Mouse (Mus musculus): ENCODE measurements around the gene Ppt2. TPM values are rescaled to one million over a fixed set of nuclear protein-coding genes. Genes with fewer than 3 reads are reported as not detected.
A peak's percentile ranks its signal among the peaks of the same experiment; 100 is the strongest.

Ppt2 gene
- polyA plus RNA-seq, 1 experiment = 118 TPM

DNA sequence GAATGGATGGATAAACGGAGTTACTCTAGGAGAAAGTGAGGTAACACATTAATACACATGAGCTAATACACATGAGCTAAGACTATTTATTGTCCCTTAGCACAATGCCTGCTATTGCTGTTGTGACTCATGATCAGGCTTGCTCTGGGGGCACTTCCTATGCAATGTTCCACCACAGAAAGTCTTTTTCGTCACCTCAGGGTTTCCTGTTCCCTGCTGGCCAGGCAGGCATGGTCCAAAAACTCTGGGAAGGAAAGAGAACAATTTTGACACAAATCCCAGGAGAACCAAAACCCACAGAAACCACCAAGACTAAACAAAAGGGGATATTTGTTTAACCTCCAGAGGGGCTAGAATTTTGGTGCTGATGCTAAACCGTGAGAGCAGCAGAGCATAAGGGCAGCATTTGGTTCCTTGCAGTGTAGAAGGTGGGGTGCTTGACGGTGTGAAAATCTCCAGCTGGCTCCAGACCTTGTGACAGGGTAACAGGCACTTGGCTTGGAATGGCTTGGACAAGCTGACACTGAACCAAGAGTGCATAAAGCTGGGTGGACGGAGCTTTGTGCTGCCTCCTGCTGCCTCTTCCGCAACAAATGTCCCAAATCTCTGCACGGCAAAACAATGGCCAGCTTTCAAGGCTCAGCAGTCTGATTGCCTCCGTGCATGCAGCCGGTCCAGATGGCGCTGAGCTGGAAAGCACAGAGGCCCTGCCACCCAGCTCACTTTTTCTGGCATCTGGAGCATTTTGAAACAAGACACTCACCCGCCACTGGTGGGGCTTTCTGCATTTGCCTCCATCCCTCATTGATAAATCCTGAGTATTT lies 12.7 kb upstream of the Ppt2 start:
- WGBS = 31% methylated on average over 11 of the region's 11 CpGs

GRCm38 (mm10) chr17:34639461-34640255 lies 11.3 kb upstream of the Ppt2 start:
- Histone ChIP-seq H3K27ac (ENCODE audit: insufficient read depth, low read depth, low read length) (no peak overlapping the region), H3K4me3 (ENCODE audit: insufficient read depth, low read depth, low read length) (no peak overlapping the region), H3K27me3 (replicated peaks; ENCODE audit: control insufficient read depth, insufficient read depth, low read length) (no peaks in the 10 kb centered on the region), H3K4me1 (ENCODE audit: control insufficient read depth, insufficient read depth, low read length) (no peaks in the 10 kb centered on the region), H3K36me3 (ENCODE audit: control insufficient read depth, insufficient read depth, low read length) (no peaks in the 10 kb centered on the region)
- DNase-seq = no peak
- 87% methylated on average over 7 of the region's 7 CpGs for WGBS
- TF ChIP-seq POLR2A (IDR thresholded peaks at IDR 0.05; ENCODE audit: low read depth, low read length) (no peak), CTCF (conservative IDR thresholded peaks at IDR 0.05; ENCODE audit: insufficient read depth, insufficient read length, low read depth, low read length) (no peak)

More for the DNA sequence above, 12.7 kb upstream of the Ppt2 start:
- DNase-seq = peak; percentile 63
- Histone ChIP-seq H3K4me1 (ENCODE audit: control insufficient read depth, insufficient read depth, low read length) (no peaks in the 10 kb centered on the region; the same call in 1 of the 2 replicates), H3K27me3 (replicated peaks; ENCODE audit: control insufficient read depth, insufficient read depth, low read length) (no peaks in the 10 kb centered on the region), H3K4me3 (ENCODE audit: insufficient read depth, low read depth, low read length) (no peak overlapping the region), H3K36me3 (ENCODE audit: control insufficient read depth, insufficient read depth, low read length) (no peaks in the 10 kb centered on the region), H3K27ac (ENCODE audit: insufficient read depth, low read depth, low read length) (peak overlapping the region; percentile 67; the same call in 1 of the 2 replicates)
- TF ChIP-seq CTCF (conservative IDR thresholded peaks at IDR 0.05; ENCODE audit: insufficient read depth, insufficient read length, low read depth, low read length) (peak; percentile 30), POLR2A (IDR thresholded peaks at IDR 0.05; ENCODE audit: low read depth, low read length) (no peak)

DNA sequence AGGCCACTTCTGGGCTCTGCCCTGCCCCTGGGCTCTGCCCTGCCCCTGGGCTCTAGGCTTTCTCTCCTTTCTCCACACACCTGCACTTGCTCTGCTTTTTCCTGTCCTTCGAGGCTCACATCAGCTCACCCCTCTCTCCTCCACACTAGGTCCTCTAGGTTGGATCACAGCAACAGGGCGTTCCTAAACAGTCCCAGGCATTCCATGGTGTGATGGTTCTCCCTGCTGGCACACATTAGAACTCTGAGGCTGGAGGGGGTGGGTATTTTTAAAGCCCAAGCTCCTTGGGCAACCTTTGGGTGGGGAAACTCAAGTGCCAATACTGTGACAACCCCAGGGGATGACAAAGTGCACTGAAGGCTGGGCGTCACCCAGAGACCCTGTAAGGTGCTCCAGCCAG lies 9.1 kb upstream of the Ppt2 start:
- H3K4me3 ChIP-seq (ENCODE audit: insufficient read depth, low read depth, low read length) = no peak overlapping the region
- H3K27me3 ChIP-seq (replicated peaks; ENCODE audit: control insufficient read depth, insufficient read depth, low read length) = no peaks in the 10 kb centered on the region
- TF ChIP-seq POLR2A (IDR thresholded peaks at IDR 0.05; ENCODE audit: low read depth, low read length) (no peak), CTCF (conservative IDR thresholded peaks at IDR 0.05; ENCODE audit: insufficient read depth, insufficient read length, low read depth, low read length) (no peak)
- WGBS = 57% methylated on average over 3 of the region's 3 CpGs
- H3K4me1 ChIP-seq (ENCODE audit: control insufficient read depth, insufficient read depth, low read length) = no peaks in the 10 kb centered on the region
- H3K36me3 ChIP-seq (ENCODE audit: control insufficient read depth, insufficient read depth, low read length) = no peaks in the 10 kb centered on the region
- no peak for DNase-seq
- H3K27ac ChIP-seq (ENCODE audit: insufficient read depth, low read depth, low read length) = no peak overlapping the region

- Histone ChIP-seq H3K4me3 (ENCODE audit: insufficient read depth, low read depth, low read length) (no peak overlapping the region), H3K27me3 (replicated peaks; ENCODE audit: control insufficient read depth, insufficient read depth, low read length) (no peaks in the 10 kb centered on the region), H3K27ac (ENCODE audit: insufficient read depth, low read depth, low read length) (no peak overlapping the region), H3K36me3 (ENCODE audit: control insufficient read depth, insufficient read depth, low read length) (no peaks in the 10 kb centered on the region), H3K4me1 (ENCODE audit: control insufficient read depth, insufficient read depth, low read length) (peaks cover 6% of the 10 kb centered on the region; the same call in 1 of the 2 replicates)
- WGBS = 71% methylated on average over 2 of the region's 2 CpGs
- no peak for DNase-seq
- TF ChIP-seq CTCF (conservative IDR thresholded peaks at IDR 0.05; ENCODE audit: insufficient read depth, insufficient read length, low read depth, low read length) = no peak
- no peak for TF ChIP-seq POLR2A (IDR thresholded peaks at IDR 0.05; ENCODE audit: low read depth, low read length)
These were observed 7.4 kb upstream of the Ppt2 start for GRCm38 (mm10) chr17:34635671-34636070.

GRCm38 (mm10) chr17:34632261-34632691 lies 4.0 kb upstream of the Ppt2 start:
- WGBS = 3% methylated on average over 26 of the region's 26 CpGs
- Histone ChIP-seq H3K36me3 (ENCODE audit: control insufficient read depth, insufficient read depth, low read length) (no peaks in the 10 kb centered on the region), H3K4me3 (ENCODE audit: insufficient read depth, low read depth, low read length) (peak overlapping the region; percentile 52), H3K27me3 (replicated peaks; ENCODE audit: control insufficient read depth, insufficient read depth, low read length) (no peaks in the 10 kb centered on the region), H3K4me1 (ENCODE audit: control insufficient read depth, insufficient read depth, low read length) (peaks cover 9% of the 10 kb centered on the region; the same call in 1 of the 2 replicates), H3K27ac (ENCODE audit: insufficient read depth, low read depth, low read length) (peak overlapping the region; percentile 49)
- peak; percentile 92 for DNase-seq
- TF ChIP-seq CTCF (conservative IDR thresholded peaks at IDR 0.05; ENCODE audit: insufficient read depth, insufficient read length, low read depth, low read length) (no peak), POLR2A (IDR thresholded peaks at IDR 0.05; ENCODE audit: low read depth, low read length) (no peak)

DNA sequence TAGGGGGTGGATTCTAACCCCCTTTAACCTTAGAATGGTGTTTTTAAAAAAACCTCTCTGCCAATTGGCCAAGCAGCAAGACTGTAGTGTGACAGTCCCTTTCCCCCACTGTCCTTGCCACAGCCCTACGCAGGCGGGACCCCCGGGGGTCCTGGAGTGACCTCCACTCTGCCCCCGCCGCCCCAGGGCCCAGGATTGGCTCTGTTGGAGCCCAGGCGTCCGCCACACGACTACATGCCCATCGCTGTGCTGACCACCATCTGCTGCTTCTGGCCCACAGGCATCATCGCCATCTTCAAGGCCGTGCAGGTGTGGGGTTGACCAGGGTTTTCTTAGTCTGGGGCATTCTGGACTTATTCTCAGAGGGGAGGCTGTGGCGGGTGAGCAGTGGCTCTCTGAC lies 3.3 kb upstream of the Ppt2 start:
- TF ChIP-seq POLR2A (IDR thresholded peaks at IDR 0.05; ENCODE audit: low read depth, low read length) = no peak
- TF ChIP-seq CTCF (conservative IDR thresholded peaks at IDR 0.05; ENCODE audit: insufficient read depth, insufficient read length, low read depth, low read length) = no peak
- no peak overlapping the region for H3K4me3 ChIP-seq (ENCODE audit: insufficient read depth, low read depth, low read length)
- H3K4me1 ChIP-seq (ENCODE audit: control insufficient read depth, insufficient read depth, low read length) = peaks cover 9% of the 10 kb centered on the region; the same call in 1 of the 2 replicates
- no peaks in the 10 kb centered on the region for H3K27me3 ChIP-seq (replicated peaks; ENCODE audit: control insufficient read depth, insufficient read depth, low read length)
- DNase-seq = no peak
- H3K36me3 ChIP-seq (ENCODE audit: control insufficient read depth, insufficient read depth, low read length) = no peaks in the 10 kb centered on the region
- no peak overlapping the region for H3K27ac ChIP-seq (ENCODE audit: insufficient read depth, low read depth, low read length)
- WGBS = 25% methylated on average over 12 of the region's 12 CpGs
